Mouse (Mus musculus) liver, adult 2 months (tissue): ENCODE results near the gene Fbxo28. TPM values are rescaled to one million over a fixed set of nuclear protein-coding genes. Genes with fewer than 3 reads are reported as not detected.
A peak's percentile ranks its signal among the peaks of the same experiment; 100 is the strongest.

Experiments used
- DNase-seq: peaks from one replicate; pipeline ENCODE4 v3.0.0-alpha.2; 2011; ENCODE audit warnings: low read depth, low spot score; ENCODE audit errors: extremely low read depth
- H3K27ac ChIP-seq: fragments of 200-500 bp; replicated peaks from 2 replicates; pipeline ENCODE4 v1.5.1; 2012; ENCODE audit warnings: low read depth, mild to moderate bottlenecking, control low read depth, inconsistent platforms, low read length; ENCODE audit not compliant: insufficient read depth
- H3K27me3 ChIP-seq: fragments of 200-500 bp; 2 replicates; pipeline ENCODE4 v1.6.1; 2012; ENCODE audit warnings: mild to moderate bottlenecking, moderate library complexity, low read length, inconsistent platforms; ENCODE audit not compliant: control insufficient read depth, insufficient read depth
- H3K36me3 ChIP-seq: fragments of 200-500 bp; 2 replicates; pipeline ENCODE4 v1.6.1; 2012; ENCODE audit warnings: low read length, inconsistent platforms; ENCODE audit not compliant: control insufficient read depth, insufficient read depth
- H3K4me1 ChIP-seq: fragments of 200-500 bp; 2 replicates; pipeline ENCODE4 v1.6.1; 2011; ENCODE audit warnings: low read length; ENCODE audit not compliant: control insufficient read depth, insufficient read depth
- H3K4me3 ChIP-seq: fragments of 200-500 bp; 2 replicates; pipeline ENCODE4 v1.5.1; 2011; ENCODE audit warnings: low read depth, mild to moderate bottlenecking, control low read depth, low read length, moderate library complexity; ENCODE audit not compliant: insufficient read depth
- H3K79me2 ChIP-seq: fragments of 200-500 bp; 2 replicates; pipeline ENCODE4 v1.6.1; 2012; ENCODE audit warnings: inconsistent platforms, mild to moderate bottlenecking, low read length, moderate library complexity; ENCODE audit not compliant: control insufficient read depth, insufficient read depth
- H3K9ac ChIP-seq: fragments of 200-500 bp; 2 replicates; pipeline ENCODE4 v1.6.1; 2012; ENCODE audit warnings: low read depth, mild to moderate bottlenecking, control low read depth, inconsistent platforms, low read length
- CTCF ChIP-seq: fragments of 200-500 bp; IDR thresholded peaks from 2 replicates; pipeline ENCODE4 v1.5.1; 2011; ENCODE audit warnings: low read depth, low read length, control low read depth
- POLR2A ChIP-seq: fragments of 200-500 bp; IDR thresholded peaks from 2 replicates; pipeline ENCODE4 v1.6.1; 2011; ENCODE audit warnings: low read length, control low read depth; ENCODE audit not compliant: insufficient read depth; ENCODE audit errors: extremely low read depth
- WGBS: fragments of 180-500 bp; shearing (Covaris S2); methylation state at CpG from one replicate; pipeline ENCODE4 v1.1.7; 2018; 5-methylcytosine and 5-hydroxymethylcytosine counted together
- polyA plus RNA-seq: library from polyadenylated mRNA; depleted of rRNA; stranded (reverse); fragments of >200 nt; gene quantifications from 2 replicates; pipeline ENCODE4 v1.2.3, GENCODE M21; 2012
- total RNA-seq: library from RNA; depleted of rRNA; stranded (reverse); fragments of >200 nt; gene quantifications from 2 replicates; pipeline ENCODE4 v1.2.3, GENCODE M21; 2014

Gene Fbxo28
- total and polyA plus RNA-seq, 2 experiments, result 4.7 to 5.0 TPM

DNA sequence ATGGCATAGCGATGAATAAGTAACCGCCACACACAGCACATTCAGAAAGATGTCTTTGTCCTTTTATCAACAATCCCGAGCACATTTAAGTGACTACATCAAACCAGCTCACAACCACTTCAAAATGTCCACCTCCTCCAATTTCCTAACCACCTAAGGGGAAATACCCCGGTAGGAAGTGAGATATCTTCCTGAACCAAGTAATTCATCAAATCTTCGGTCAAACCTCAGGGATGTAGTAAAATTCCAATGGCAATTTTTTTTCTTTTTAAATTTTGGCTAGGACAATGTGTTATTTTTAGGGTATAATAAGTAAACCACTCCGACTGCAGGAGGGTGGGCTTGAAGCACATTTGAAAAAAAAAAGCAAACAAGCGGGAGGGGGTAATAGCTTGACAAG is 1.1 kb downstream of the Fbxo28 start:
- peak overlapping the region; percentile 100 for H3K4me3 ChIP-seq
- peaks cover 7% of the 10 kb centered on the region for H3K4me1 ChIP-seq
- peaks cover 12% of the 10 kb centered on the region for H3K79me2 ChIP-seq
- no peak for DNase-seq
- TF ChIP-seq CTCF, result no peak
- TF ChIP-seq POLR2A, result no peak
- no peak overlapping the region for H3K27ac ChIP-seq
- H3K27me3 ChIP-seq, result no peaks in the 10 kb centered on the region
- peak overlapping the region; percentile 54 for H3K9ac ChIP-seq
- WGBS, result 43% methylated on average over 7 of the region's 7 CpGs
- no peaks in the 10 kb centered on the region for H3K36me3 ChIP-seq

DNA sequence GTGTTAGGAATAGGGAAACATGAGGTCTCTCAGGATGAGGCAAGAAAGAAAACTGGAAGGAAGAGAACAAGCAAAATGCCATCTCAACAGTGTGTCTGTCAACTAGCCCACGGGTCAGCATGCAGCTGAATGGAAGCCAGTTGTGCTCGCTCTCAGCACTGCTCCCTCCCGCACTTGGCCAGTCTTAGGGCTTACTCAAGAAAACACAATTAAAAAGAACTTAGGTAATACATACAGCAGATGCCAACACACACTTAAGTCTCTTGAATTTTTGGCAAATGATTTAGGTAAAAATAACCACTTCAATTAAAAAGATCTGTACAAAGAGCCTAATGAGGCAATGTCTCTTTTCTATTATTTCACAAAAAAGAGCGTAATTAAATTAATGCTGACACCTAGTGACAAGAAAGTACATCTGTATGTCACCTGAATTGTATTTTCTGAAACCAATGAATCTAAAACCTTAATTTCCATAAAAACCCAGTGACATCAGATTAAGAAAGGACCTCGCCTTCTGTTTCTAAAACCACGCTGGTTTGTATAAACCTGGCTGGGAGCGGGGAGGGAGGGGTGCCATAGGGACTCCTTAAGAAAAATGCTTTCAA is 2.4 kb downstream of the Fbxo28 start:
- Histone ChIP-seq H3K4me1 (peaks cover 8% of the 10 kb centered on the region), H3K4me3 (no peak overlapping the region), H3K79me2 (peaks cover 17% of the 10 kb centered on the region), H3K36me3 (no peaks in the 10 kb centered on the region), H3K27me3 (no peaks in the 10 kb centered on the region), H3K9ac (no peak overlapping the region), H3K27ac (no peak overlapping the region)
- DNase-seq, result no peak
- WGBS, result 79% methylated on average over 7 of the region's 7 CpGs
- TF ChIP-seq POLR2A (no peak), CTCF (no peak)

DNA sequence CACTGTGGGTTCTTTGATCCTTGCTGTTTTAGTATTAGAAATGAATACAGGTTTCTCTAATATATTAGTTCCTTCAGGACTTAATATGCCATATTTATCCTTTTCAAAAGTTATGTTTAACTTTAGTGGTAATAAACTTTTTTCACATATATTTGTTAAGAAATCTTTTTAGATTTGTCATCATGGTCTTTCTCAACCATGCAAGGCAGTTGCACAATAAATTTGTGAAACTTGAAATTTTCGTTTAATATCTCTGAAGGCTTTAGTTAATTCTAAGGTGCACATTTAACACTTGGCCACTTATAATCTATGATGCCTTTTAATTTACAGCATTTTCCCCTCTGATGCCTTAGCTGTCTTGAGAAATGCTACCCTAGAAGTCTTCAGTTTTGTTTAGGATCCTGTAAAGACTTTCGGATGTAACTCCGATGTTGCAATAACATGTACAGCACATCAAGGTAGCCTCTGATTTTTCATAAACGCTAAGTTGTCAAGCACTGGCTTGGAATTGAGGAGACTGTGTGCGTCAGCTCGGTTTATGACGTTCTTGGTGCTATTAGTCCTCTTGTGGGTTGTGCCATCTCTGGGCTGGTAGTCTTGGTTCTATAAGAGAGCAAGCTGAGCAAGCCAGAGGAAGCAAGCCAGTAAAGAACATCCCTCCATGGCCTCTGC is 7.5 kb downstream of the Fbxo28 start:
- Histone ChIP-seq H3K36me3 (peaks cover 7% of the 10 kb centered on the region), H3K79me2 (peaks cover 11% of the 10 kb centered on the region; the same call in 1 of the 2 replicates), H3K27ac (no peak overlapping the region), H3K9ac (no peak overlapping the region), H3K27me3 (no peaks in the 10 kb centered on the region), H3K4me1 (peaks cover 6% of the 10 kb centered on the region; the same call in 1 of the 2 replicates), H3K4me3 (no peak overlapping the region)
- TF ChIP-seq CTCF, result no peak
- DNase-seq, result peak; percentile 15
- 72% methylated on average over 7 of the region's 7 CpGs for WGBS

DNA sequence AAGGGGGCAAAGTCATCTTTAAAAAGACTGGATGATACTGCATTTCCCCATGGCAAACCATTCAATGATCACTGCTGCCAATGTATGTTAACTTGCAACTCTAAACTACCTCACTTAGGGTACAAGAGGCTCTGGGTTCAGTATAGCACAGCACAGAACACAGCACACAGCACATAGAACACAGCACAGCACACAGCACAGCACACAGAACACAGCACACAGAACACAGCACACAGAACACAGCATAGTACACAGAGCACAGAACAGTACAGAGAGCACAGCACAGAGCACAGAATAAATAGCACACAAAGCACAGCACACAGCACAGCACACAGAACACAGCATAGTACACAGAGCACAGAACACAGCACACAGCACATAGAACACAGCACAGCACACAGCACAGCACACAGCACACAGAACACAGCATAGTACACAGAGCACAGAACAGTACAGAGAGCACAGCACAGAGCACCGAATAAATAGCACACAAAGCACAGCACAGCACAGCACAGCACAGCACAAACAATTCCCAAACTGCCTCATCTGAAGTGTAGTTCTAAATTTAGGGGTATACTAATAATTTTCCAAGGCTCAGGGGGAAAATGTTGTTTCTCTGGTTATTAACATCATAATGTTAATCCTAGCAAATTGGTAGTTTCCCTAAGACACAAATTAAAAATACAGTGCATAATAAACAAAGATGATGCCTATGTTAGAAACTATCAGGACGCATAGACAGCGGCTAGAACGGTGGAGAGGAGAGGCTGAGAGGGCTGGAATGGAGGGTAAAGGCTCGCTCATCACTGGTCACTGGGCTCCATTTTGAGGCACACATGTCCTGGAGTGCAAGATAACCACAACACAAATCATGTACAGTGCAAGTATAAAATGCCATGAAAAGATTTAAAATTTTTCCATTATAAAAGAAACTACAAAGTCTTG is 9.1 kb downstream of the Fbxo28 start:
- Histone ChIP-seq H3K9ac (no peak overlapping the region), H3K27ac (no peak overlapping the region), H3K36me3 (peaks cover 18% of the 10 kb centered on the region), H3K4me3 (no peak overlapping the region), H3K4me1 (peaks cover 4% of the 10 kb centered on the region; the same call in 1 of the 2 replicates), H3K27me3 (no peaks in the 10 kb centered on the region), H3K79me2 (peaks cover 11% of the 10 kb centered on the region; the same call in 1 of the 2 replicates)
- no peak for DNase-seq
- no peak for TF ChIP-seq POLR2A
- TF ChIP-seq CTCF, result no peak
- 91% methylated on average over 5 of the region's 5 CpGs for WGBS

DNA sequence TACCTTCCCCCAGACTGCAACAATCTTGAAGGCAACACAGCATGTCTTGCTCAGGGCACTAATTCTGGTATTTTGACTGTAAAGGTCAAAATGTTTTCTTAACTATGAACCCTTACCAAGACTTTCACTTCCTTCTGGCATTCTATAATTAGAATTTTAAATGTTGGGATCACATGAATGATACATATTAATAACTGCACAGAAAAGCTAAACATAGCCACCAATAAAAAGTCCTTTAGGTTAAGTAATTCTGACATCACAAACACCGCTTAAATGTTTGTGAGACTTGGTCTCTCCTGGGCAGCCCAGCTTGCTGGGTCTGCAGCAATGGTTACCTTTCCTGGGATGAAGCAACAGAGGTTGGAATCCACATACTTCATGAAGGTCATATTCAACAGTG is 15.5 kb downstream of the Fbxo28 start:
- 93% methylated on average over 1 of the region's 1 CpGs for WGBS
- TF ChIP-seq CTCF, result no peak
- TF ChIP-seq POLR2A, result no peak
- DNase-seq, result no peak
- Histone ChIP-seq H3K36me3 (peaks cover 47% of the 10 kb centered on the region), H3K9ac (no peak overlapping the region), H3K27me3 (no peaks in the 10 kb centered on the region), H3K4me1 (peaks cover 2% of the 10 kb centered on the region; the same call in 1 of the 2 replicates), H3K79me2 (no peaks in the 10 kb centered on the region; the same call in 1 of the 2 replicates), H3K4me3 (no peak overlapping the region), H3K27ac (no peak overlapping the region)
